Mouse (Mus musculus): ENCODE data around the gene Crebrf. TPM values are rescaled to one million over a fixed set of nuclear protein-coding genes. Genes with fewer than 3 reads are reported as not detected.
A peak's percentile ranks its signal among the peaks of the same experiment; 100 is the strongest.

The Crebrf gene
- polyA plus RNA-seq, 1 experiment from 2014 or later: 4.7 TPM

DNA sequence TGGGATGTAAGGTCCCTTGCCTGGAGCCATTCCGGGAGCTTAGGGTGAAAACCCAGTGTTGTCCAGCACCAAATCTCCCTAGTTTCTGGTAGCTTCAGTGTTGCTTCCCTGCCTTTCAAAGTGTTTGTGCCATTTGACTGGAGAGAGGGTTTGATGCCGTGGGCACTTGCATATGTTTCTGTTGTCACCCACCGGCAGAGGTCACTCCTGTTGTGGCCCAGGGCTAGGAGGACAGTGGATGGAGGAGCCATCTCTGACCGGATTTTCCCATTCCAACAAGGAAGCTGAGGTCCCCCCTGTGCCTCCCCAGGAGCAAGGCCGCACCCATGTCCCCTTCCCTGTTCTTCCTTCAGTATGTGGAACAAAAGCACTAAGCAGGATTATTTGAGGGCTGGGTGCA lies 25.2 kb upstream of the Crebrf start:
- peaks cover 24% of the 10 kb centered on the region; the same call in 1 of the 2 replicates for H3K36me3 ChIP-seq (replicated peaks)
- peaks cover 43% of the 10 kb centered on the region for H3K4me1 ChIP-seq (replicated peaks)
- no peak overlapping the region for H3K4me3 ChIP-seq (replicated peaks)
- no peak overlapping the region for H3K4me2 ChIP-seq
- WGBS (ENCODE audit: insufficient replicate concordance): 71% methylated on average over 5 of the region's 5 CpGs
- no peaks in the 10 kb centered on the region for H3K9me3 ChIP-seq (replicated peaks)
- no peak overlapping the region for H3K27ac ChIP-seq (replicated peaks)
- no peak for ATAC-seq (ENCODE audit: insufficient read depth)
- H3K27me3 ChIP-seq: no peaks in the 10 kb centered on the region
- H3K9ac ChIP-seq: no peak overlapping the region

DNA sequence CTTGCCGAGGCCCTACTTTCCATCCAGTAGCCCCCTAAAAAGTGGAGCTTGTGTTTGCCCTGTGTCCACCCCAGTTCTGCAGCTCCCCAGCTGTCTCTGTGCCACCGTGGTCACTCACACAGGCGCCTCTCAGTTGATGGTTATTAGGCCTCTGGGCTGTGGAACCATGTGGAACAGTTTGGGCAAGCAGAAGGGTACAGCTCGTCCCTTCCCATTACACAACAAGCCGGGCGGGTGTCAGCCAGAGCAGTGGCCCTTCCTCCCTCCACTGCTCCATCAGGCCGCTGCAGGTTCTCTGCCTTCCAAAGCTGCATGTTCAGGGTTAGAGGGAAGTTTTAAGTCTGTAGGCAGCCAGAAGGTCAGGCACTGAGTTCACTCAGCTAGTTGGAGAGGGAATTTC lies 24.3 kb upstream of the Crebrf start:
- no peaks in the 10 kb centered on the region for H3K9me3 ChIP-seq (replicated peaks)
- H3K36me3 ChIP-seq (replicated peaks): peaks cover 32% of the 10 kb centered on the region
- no peak overlapping the region for H3K4me2 ChIP-seq
- no peaks in the 10 kb centered on the region for H3K27me3 ChIP-seq
- H3K27ac ChIP-seq (replicated peaks): no peak overlapping the region
- H3K9ac ChIP-seq: no peak overlapping the region
- H3K4me3 ChIP-seq (replicated peaks): no peak overlapping the region
- 72% methylated on average over 7 of the region's 7 CpGs for WGBS (ENCODE audit: insufficient replicate concordance)
- peaks cover 43% of the 10 kb centered on the region for H3K4me1 ChIP-seq (replicated peaks)
- ATAC-seq (ENCODE audit: insufficient read depth): no peak

DNA sequence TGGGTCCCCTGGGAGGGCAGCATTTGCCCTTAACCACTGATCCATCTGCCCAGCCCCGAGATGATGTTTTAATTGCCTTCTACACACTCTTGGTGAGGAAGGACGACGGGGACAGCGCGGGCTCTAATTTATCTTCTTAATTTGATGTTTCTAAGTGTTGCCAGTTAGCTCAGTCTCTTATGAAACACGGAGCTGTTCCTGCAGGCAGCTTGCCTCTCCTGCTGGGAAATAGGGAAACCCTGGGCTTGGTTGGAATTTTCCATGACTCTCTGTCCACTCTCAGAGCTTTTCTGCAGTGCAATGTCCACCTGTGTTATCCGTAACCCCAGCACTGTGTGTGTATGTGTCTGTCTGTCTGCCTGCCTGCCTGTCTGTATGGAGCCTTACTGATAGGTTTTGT lies 22.0 kb upstream of the Crebrf start:
- no peaks in the 10 kb centered on the region for H3K9me3 ChIP-seq (replicated peaks)
- peaks cover 32% of the 10 kb centered on the region for H3K4me1 ChIP-seq (replicated peaks)
- ATAC-seq (ENCODE audit: insufficient read depth): no peak
- H3K27ac ChIP-seq (replicated peaks): no peak overlapping the region
- H3K4me3 ChIP-seq (replicated peaks): no peak overlapping the region
- H3K4me2 ChIP-seq: no peak overlapping the region
- no peaks in the 10 kb centered on the region for H3K27me3 ChIP-seq
- WGBS (ENCODE audit: insufficient replicate concordance): 81% methylated on average over 7 of the region's 7 CpGs
- H3K36me3 ChIP-seq (replicated peaks): peaks cover 44% of the 10 kb centered on the region
- H3K9ac ChIP-seq: no peak overlapping the region

DNA sequence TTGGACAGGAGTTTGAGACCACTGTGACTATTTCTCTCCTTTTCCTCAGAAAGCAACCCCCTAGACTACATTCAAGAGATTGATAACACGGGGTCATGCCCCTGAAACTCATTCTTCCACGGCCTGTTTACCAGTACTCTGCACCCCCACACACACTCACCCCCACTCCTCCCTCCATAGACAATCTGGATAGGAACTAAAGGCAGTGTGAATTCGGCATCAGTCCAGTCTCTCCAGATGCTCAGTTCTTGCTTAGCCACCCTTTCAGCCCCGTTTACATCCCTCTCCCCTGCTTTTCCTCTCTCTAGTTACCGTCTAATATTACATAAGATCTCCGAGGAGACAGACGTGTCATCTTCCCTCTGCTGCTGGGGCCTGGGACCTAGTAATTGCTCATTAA lies 21.3 kb upstream of the Crebrf start:
- Histone ChIP-seq H3K4me3 (replicated peaks) (no peak overlapping the region), H3K9me3 (replicated peaks) (no peaks in the 10 kb centered on the region), H3K4me1 (replicated peaks) (peaks cover 28% of the 10 kb centered on the region), H3K4me2 (no peak overlapping the region), H3K36me3 (replicated peaks) (peaks cover 50% of the 10 kb centered on the region), H3K9ac (no peak overlapping the region), H3K27me3 (no peaks in the 10 kb centered on the region), H3K27ac (replicated peaks) (no peak overlapping the region)
- 71% methylated on average over 7 of the region's 7 CpGs for WGBS (ENCODE audit: insufficient replicate concordance)
- no peak for ATAC-seq (ENCODE audit: insufficient read depth)

DNA sequence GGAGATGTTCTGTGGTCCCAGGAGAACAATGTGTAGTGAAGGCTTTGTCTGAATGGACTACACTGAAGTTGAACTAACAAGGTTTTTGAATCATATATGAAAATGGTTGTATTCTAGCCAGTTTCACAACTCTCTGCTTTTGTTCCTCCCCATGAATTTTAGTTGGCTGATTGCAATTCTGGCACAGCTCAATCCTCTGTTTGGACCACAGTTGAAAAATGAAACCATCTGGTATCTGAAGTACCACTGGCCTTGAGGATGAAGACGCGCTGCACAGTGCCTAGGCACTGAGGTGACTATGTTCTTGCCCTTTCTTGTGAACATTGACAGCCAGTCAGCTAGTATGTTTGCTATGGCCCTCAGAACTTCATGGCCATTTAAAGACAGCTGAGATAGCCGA lies 20.3 kb upstream of the Crebrf start:
- WGBS (ENCODE audit: insufficient replicate concordance): 91% methylated on average over 3 of the region's 3 CpGs
- Histone ChIP-seq H3K4me2 (no peak overlapping the region), H3K27ac (replicated peaks) (no peak overlapping the region), H3K4me3 (replicated peaks) (no peak overlapping the region), H3K36me3 (replicated peaks) (peaks cover 59% of the 10 kb centered on the region), H3K9me3 (replicated peaks) (no peaks in the 10 kb centered on the region), H3K4me1 (replicated peaks) (peaks cover 24% of the 10 kb centered on the region), H3K9ac (no peak overlapping the region), H3K27me3 (no peaks in the 10 kb centered on the region)
- no peak for ATAC-seq (ENCODE audit: insufficient read depth)

DNA sequence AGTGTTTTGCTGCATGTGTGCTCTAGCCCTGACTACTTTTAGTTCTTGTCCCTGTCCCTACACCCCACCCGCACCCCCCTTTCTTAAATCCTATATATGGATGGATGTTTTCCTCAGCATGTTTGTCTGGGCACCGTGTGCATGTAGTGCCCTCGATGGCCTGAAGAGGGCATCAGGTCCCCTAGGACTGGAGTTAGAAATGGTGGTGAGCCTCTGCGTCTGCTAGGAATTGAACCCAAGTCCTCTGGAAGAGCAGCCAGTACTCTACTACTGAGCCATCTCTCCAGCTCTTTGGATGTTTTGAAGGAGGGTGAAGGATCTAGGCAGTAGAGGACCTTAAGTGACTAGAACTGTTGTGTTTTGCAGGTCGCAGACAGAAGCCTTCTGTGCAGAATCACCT lies 16.6 kb upstream of the Crebrf start:
- no peak for ATAC-seq (ENCODE audit: insufficient read depth)
- Histone ChIP-seq H3K9ac (no peak overlapping the region), H3K36me3 (replicated peaks) (peaks cover 72% of the 10 kb centered on the region), H3K4me3 (replicated peaks) (no peak overlapping the region), H3K9me3 (replicated peaks) (no peaks in the 10 kb centered on the region), H3K27ac (replicated peaks) (no peak overlapping the region), H3K4me2 (no peak overlapping the region), H3K4me1 (replicated peaks) (0 out of 2 replicates have a peak, but pooled peaks cover 23% of the 10 kb centered on the region), H3K27me3 (no peaks in the 10 kb centered on the region)
- 73% methylated on average over 5 of the region's 5 CpGs for WGBS (ENCODE audit: insufficient replicate concordance)

DNA sequence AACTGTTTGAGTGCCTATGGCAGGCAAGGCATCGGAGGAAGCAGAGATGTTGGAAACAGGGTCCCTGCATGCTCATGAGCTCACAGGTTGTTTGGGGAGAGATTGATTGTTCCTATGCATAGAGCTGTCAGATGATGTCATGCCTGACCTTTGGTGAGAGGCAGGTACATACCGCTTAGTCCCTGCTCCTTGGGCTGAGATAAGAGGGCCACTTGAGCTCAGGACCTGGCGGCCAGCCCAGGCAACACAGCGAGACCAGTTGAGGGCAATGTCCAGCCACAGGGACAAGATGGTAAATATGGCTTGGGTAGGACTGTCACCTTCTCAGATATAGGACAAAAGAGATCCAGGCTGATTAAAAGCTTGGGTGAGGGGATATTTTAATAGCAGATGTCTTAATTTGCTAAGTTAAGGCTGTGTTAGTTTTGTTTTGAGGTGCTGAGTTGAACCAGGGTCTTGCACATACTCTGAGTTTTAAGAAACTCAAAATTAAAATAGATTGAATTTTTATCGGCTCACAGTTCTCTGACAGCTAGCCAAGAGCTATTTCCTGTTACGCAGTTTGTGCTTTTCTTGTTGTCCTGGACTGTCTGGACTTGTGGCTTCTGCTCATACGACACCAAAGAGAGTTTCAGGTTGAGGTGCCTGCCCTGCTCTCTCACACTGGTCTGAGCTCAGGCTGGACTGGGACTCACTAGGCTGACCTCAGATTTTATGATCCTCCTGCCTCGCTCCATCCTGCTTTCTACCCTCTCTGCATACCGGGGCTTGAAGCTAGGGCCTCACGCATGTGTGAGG lies 15.4 kb upstream of the Crebrf start:
- WGBS (ENCODE audit: insufficient replicate concordance): 78% methylated on average over 10 of the region's 10 CpGs
- no peak overlapping the region for H3K4me3 ChIP-seq (replicated peaks)
- no peaks in the 10 kb centered on the region for H3K27me3 ChIP-seq
- 0 out of 2 replicates have a peak overlapping the region, but pooled peaks have one; percentile 14 for H3K27ac ChIP-seq (replicated peaks)
- H3K36me3 ChIP-seq (replicated peaks): peaks cover 70% of the 10 kb centered on the region
- peak; percentile 51 for ATAC-seq (ENCODE audit: insufficient read depth)
- H3K9me3 ChIP-seq (replicated peaks): no peaks in the 10 kb centered on the region
- no peak overlapping the region for H3K4me2 ChIP-seq
- H3K4me1 ChIP-seq (replicated peaks): 0 out of 2 replicates have a peak, but pooled peaks cover 19% of the 10 kb centered on the region
- no peak overlapping the region for H3K9ac ChIP-seq

DNA sequence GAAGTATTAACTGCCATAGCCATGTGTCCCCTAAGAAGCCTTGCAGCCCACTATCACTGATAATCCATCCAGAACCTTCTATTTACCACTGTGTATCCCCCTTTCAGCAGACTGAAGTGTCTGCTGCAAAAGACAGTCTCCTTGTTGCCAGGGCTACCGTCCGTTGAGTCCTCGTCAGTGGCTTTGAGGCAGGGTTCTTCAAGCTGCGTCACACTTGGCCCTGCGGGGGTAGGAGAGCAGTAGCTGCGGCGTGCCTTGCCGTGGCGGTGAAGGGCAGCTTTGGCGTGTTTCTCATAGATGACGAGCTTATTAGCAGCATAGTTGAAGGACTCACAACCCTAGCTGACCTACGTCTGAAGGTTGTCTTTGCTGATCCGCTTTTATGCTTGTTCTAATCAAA lies 13.9 kb upstream of the Crebrf start:
- ATAC-seq (ENCODE audit: insufficient read depth): no peak
- no peak overlapping the region for H3K4me3 ChIP-seq (replicated peaks)
- H3K27me3 ChIP-seq: no peaks in the 10 kb centered on the region
- H3K9me3 ChIP-seq (replicated peaks): no peaks in the 10 kb centered on the region
- H3K4me2 ChIP-seq: no peak overlapping the region
- H3K4me1 ChIP-seq (replicated peaks): peaks cover 31% of the 10 kb centered on the region
- peaks cover 55% of the 10 kb centered on the region for H3K36me3 ChIP-seq (replicated peaks)
- H3K9ac ChIP-seq: no peak overlapping the region
- no peak overlapping the region for H3K27ac ChIP-seq (replicated peaks)
- 80% methylated on average over 13 of the region's 13 CpGs for WGBS (ENCODE audit: insufficient replicate concordance)

DNA sequence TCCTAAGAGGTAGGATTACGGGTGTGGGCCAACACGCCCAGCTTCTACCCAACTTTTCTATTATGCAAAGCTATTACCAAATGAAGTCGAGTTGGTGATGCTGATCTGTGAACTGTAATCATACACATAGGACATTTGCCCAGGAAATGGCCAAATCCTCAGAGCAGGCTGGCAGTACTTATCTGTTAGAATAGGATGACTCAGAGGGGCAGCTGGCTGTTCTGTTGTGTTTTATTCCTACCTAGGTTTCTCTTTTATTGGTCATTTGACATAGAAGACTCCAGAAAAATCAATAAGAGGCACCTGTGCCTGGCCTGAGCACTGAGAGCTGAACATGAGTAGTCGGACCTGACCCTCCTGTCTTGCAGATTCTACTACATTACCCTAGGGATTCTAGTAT lies 12.8 kb upstream of the Crebrf start:
- Histone ChIP-seq H3K4me3 (replicated peaks) (no peak overlapping the region), H3K27ac (replicated peaks) (no peak overlapping the region), H3K4me1 (replicated peaks) (peaks cover 42% of the 10 kb centered on the region), H3K27me3 (no peaks in the 10 kb centered on the region), H3K9me3 (replicated peaks) (no peaks in the 10 kb centered on the region), H3K4me2 (no peak overlapping the region), H3K36me3 (replicated peaks) (peaks cover 46% of the 10 kb centered on the region), H3K9ac (no peak overlapping the region)
- no peak for ATAC-seq (ENCODE audit: insufficient read depth)
- 61% methylated on average over 4 of the region's 4 CpGs for WGBS (ENCODE audit: insufficient replicate concordance)

DNA sequence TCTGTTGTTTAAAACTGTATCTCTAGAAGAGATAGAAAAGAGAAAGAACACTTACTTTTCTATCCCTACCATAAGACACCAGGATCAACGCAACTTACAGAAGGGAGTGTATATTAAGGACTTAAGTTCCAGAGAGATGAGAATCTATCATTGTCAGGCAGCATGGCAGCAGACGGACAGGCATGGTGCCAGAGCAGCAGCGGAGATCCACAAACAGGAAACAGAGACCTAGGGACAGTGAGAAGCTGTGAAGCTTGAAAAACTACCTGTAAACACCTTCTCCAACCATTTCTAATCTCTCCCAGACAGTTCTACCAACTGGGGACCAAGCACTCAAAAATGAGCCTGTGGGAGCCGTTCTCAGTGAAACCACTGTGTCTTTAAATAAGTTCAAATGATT lies 11.8 kb upstream of the Crebrf start:
- Histone ChIP-seq H3K9ac (no peak overlapping the region), H3K36me3 (replicated peaks) (peaks cover 36% of the 10 kb centered on the region), H3K4me3 (replicated peaks) (no peak overlapping the region), H3K4me2 (no peak overlapping the region), H3K4me1 (replicated peaks) (peaks cover 49% of the 10 kb centered on the region), H3K27ac (replicated peaks) (no peak overlapping the region), H3K27me3 (no peaks in the 10 kb centered on the region), H3K9me3 (replicated peaks) (no peaks in the 10 kb centered on the region)
- WGBS (ENCODE audit: insufficient replicate concordance): 81% methylated on average over 4 of the region's 4 CpGs
- ATAC-seq (ENCODE audit: insufficient read depth): no peak

DNA sequence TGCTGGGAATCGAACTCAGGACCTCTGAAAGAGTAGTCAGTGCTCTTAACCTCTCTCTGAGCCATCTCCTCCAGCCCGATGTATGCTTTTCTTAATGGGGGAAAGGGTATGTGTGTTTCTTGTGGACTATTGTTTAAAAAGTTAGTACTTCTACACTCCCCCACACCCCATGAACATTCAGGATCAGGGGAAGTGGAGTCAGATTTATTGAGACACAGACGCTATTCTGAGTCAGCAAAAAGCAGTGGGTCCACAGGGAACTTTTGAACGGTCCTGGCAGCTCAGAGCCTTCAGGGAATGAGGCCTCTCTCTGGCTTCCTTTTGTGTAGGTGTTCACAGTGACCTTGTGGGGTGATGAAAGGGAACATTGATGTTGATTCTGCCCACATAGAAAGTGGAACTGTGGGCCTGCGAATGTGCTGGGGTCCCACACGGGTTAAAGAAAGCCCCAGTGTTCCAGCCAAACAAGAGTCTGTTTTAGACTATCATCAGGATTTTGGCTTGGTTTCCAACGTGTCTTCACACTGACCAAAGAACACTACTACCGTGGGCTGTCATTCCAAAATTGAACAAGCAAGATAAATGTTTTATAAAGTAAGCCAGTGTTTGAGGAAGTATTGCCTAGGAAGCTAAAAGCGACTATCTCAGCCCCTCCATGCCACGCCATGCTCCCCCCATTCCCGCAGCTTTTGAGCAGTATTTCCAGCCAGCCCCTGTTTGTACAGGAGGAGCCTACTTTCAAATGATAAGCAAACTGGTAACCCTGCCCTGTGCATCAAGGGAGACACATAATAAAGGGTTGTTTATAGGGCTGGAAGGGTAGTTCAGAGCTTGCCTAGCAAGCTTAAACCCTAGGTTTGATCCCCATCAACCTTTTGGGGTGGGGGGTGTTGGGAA lies 9.7 kb upstream of the Crebrf start:
- H3K36me3 ChIP-seq (replicated peaks): peaks cover 17% of the 10 kb centered on the region
- no peak overlapping the region for H3K4me2 ChIP-seq
- H3K27ac ChIP-seq (replicated peaks): peak overlapping the region; percentile 64
- WGBS (ENCODE audit: insufficient replicate concordance): 32% methylated on average over 11 of the region's 11 CpGs
- H3K4me1 ChIP-seq (replicated peaks): peaks cover 61% of the 10 kb centered on the region
- no peaks in the 10 kb centered on the region for H3K27me3 ChIP-seq
- H3K9ac ChIP-seq: no peak overlapping the region
- H3K4me3 ChIP-seq (replicated peaks): no peak overlapping the region
- no peaks in the 10 kb centered on the region for H3K9me3 ChIP-seq (replicated peaks)
- ATAC-seq (ENCODE audit: insufficient read depth): no peak
